Mouse (Mus musculus): ENCODE results near the gene Timm50. TPM values are rescaled to one million over a fixed set of nuclear protein-coding genes. Genes with fewer than 3 reads are reported as not detected.

Gene Timm50
- polyA plus RNA-seq, 1 experiment from 2014 or later: 101 TPM

DNA sequence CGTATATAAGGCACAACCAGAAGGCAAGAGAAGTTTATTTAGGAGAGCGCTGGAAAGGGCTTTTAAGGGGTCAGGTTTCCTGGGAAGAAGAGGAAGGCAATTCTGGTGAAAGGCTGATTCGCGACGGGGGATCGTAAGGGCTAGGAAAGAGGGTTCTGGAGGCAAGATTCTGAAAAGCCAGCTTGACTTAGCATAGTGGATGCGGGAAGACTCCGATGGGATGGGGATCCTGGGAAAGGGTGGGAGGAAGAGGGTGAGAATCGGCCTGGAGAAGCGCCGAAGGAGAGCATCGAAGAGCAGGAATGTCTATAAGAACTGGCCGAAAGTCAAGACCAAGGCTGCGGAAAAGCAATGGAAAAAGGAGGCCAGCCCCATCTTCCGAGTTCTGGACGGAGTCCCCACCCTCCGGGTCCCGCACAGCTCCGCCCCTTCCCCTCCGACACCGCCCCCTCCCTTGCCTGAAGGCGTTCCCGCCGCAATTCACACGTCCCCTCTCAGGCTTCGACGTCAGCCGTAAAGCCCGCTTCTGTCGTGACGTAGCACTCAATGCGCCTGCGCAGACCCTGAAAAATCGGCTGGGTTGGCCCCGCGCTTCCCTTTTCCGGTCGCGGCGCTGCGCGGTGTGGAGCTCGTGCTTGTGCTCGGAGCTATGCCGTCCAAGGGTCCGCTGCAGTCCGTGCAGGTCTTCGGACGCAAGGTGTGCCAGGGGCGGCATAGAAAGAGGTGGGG lies 38.4 kb upstream of the Timm50 start, which contains the start of gene Rps16:
Rps16 (plus strand) TSS at position 498 of the 729 bp plus-strand sequence.
- Histone ChIP-seq H3K9me3 (replicated peaks) (no peaks in the 10 kb centered on the region), H3K36me3 (peaks cover 27% of the 10 kb centered on the region), H3K4me2 (peak within 1 kb of the TSS; percentile 77), H3K27ac (peak within 1 kb of the TSS; percentile 87), H3K27me3 (no peaks in the 10 kb centered on the region), H3K9ac (peak within 1 kb of the TSS; percentile 97), H3K4me1 (replicated peaks) (peaks cover 21% of the 10 kb centered on the region), H3K4me3 (peak within 1 kb of the TSS; percentile 81)
- WGBS: under 1% methylated on average over 50 of the region's 50 CpGs
- peak; percentile 94 for ATAC-seq (replicated peaks; ENCODE audit: insufficient number of reproducible peaks, insufficient read depth, low FRiP score, low read depth)

DNA sequence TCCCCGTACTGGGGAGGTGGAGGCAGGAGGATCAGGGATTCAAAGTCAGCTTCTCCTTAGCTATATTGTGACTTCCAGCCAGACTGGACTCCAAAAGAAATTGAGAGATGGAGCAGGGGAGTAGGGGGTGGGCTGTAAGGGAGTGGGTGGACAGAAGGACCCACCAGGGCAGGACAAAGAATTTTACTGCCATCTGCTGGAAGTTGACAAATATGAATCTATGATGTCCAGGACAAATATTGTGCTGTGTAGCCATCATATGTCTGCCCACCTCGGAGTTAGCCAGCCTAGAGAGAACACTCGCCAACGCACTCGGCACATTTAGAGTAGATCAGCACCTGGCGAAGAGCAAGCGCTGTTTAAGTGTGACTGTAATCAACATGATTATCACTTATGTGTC lies 36.7 kb upstream of the Timm50 start:
- peaks cover 21% of the 10 kb centered on the region for H3K4me1 ChIP-seq (replicated peaks)

DNA sequence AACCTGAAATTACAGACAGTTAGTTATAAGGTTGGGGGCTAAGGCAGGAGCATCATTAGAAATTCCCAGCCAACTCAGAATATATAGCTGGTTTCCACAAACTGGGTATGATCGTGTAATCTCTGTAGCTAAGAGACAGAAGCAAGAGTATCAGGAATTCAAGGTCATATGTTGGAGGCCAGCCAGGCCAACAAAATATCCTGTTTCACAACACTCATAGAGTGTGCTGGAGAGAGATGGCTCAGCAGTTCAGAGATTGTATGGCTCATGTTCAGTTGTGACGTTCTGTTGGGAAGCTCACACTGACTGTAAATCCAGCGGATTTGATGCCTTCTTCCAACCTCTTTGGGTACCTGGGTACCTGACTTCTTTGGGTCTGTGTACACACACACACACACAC lies 35.9 kb upstream of the Timm50 start:
- Histone ChIP-seq H3K4me3 (no peak overlapping the region), H3K4me1 (replicated peaks) (peaks cover 21% of the 10 kb centered on the region), H3K9ac (no peak overlapping the region; the same call in 1 of the 2 replicates), H3K27ac (no peak overlapping the region), H3K27me3 (no peaks in the 10 kb centered on the region), H3K36me3 (peaks cover 8% of the 10 kb centered on the region; the same call in 1 of the 2 replicates), H3K9me3 (replicated peaks) (no peaks in the 10 kb centered on the region), H3K4me2 (no peak overlapping the region)
- no peak for ATAC-seq (replicated peaks; ENCODE audit: insufficient number of reproducible peaks, insufficient read depth, low FRiP score, low read depth)
- WGBS: 42% methylated on average over 3 of the region's 3 CpGs

More for the DNA sequence above, 36.7 kb upstream of the Timm50 start:
- Histone ChIP-seq H3K27ac (no peak overlapping the region), H3K9ac (no peak overlapping the region), H3K4me3 (no peak overlapping the region), H3K27me3 (no peaks in the 10 kb centered on the region), H3K4me2 (no peak overlapping the region), H3K9me3 (replicated peaks) (no peaks in the 10 kb centered on the region), H3K36me3 (peaks cover 16% of the 10 kb centered on the region)
- ATAC-seq (replicated peaks; ENCODE audit: insufficient number of reproducible peaks, insufficient read depth, low FRiP score, low read depth): no peak
- 79% methylated on average over 7 of the region's 7 CpGs for WGBS

DNA sequence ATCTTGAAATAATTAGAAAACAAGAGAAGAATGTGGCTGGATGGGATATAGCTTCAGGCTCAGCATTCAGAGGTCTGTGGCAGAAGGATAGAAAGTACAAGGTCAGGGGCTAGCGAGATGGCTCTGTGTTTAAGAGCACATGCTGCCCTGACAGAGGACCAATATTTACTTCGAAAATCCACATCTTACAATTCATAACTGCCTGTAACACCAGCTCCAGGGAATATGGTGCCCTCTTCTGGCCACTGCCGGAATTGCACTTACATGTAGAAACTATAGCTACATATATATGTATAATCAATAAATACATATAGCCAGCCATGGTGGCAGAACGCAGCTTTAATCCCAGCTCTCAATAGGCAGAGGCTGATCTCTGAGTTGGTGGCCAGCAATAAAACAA lies 32.8 kb upstream of the Timm50 start:
- peaks cover 7% of the 10 kb centered on the region for H3K4me1 ChIP-seq (replicated peaks)
- no peaks in the 10 kb centered on the region for H3K36me3 ChIP-seq
- no peak overlapping the region for H3K9ac ChIP-seq
- no peak overlapping the region for H3K4me2 ChIP-seq
- no peak overlapping the region for H3K27ac ChIP-seq
- ATAC-seq (replicated peaks; ENCODE audit: insufficient number of reproducible peaks, insufficient read depth, low FRiP score, low read depth): no peak
- H3K27me3 ChIP-seq: no peaks in the 10 kb centered on the region
- no peak overlapping the region for H3K4me3 ChIP-seq
- 6% methylated on average over 4 of the region's 4 CpGs for WGBS
- no peaks in the 10 kb centered on the region for H3K9me3 ChIP-seq (replicated peaks)

- Histone ChIP-seq H3K27ac (0 out of 2 replicates have a peak overlapping the region, but pooled peaks have one; percentile 20), H3K9me3 (replicated peaks) (no peaks in the 10 kb centered on the region), H3K36me3 (no peaks in the 10 kb centered on the region), H3K4me2 (no peak overlapping the region), H3K27me3 (no peaks in the 10 kb centered on the region), H3K4me3 (no peak overlapping the region), H3K4me1 (replicated peaks) (peaks cover 11% of the 10 kb centered on the region), H3K9ac (no peak overlapping the region)
- 32% methylated on average over 7 of the region's 7 CpGs for WGBS
- ATAC-seq (replicated peaks; ENCODE audit: insufficient number of reproducible peaks, insufficient read depth, low FRiP score, low read depth): no peak
Measured at GRCm38 (mm10) chr7:28341381-28341780, 29.5 kb upstream of the Timm50 start.

- Histone ChIP-seq H3K27ac (peak overlapping the region; percentile 92), H3K4me1 (replicated peaks) (peaks cover 16% of the 10 kb centered on the region), H3K9me3 (replicated peaks) (no peaks in the 10 kb centered on the region), H3K36me3 (no peaks in the 10 kb centered on the region), H3K4me2 (peak overlapping the region; percentile 84), H3K4me3 (peak overlapping the region; percentile 88), H3K27me3 (no peaks in the 10 kb centered on the region), H3K9ac (peak overlapping the region; percentile 53)
- no peak for ATAC-seq (replicated peaks; ENCODE audit: insufficient number of reproducible peaks, insufficient read depth, low FRiP score, low read depth)
- WGBS: 74% methylated on average over 19 of the region's 19 CpGs
Measured at GRCm38 (mm10) chr7:28339213-28339917, 27.5 kb upstream of the Timm50 start.

DNA sequence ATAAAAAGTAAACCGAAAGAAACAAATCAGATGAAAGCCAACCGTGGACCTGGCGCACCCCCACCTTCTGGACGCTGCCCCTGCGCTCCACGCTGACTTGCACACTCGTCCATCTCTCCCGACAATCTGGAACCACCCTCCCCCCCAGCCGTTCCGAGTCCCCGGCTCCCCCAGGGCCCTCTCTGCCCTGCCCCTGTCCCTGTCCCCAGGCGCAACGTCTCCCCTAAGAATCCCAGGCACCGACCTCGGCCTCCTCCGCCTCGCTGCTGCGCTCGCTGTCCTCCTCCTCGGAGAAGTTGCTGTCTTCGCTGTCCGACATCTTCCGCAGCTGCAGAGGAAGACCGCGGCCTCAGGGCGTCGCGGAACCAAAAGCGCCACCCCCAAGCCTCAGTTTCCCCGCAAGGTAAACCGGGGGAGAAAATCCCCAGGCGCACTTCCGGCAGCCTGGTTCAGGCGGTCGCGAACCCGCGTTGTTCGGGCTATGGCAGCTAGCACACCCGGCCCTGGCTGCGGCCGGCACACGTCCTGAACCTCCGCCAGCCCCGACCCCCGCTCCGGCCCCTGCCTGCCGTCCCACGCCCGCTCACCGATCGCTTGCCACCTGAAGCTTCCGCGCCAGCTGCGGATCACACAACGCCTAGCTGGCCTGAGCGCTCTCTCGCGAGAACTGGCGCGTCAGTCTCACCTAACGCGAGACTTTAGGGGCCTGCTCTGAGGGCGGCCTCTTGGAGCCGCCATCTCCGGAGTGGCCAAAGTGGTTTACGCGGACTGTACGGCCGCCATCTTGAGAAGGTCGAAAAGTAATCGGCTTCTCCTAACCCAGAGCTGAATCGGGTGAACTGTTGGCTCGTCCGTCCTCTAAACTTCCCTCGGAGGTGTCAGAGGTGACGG lies 26.5 kb upstream of the Timm50 start, which contains the start of gene Supt5:
Supt5 (minus strand) TSS at position 639 of the 891 bp plus-strand sequence.
- Histone ChIP-seq H3K36me3 (no peaks in the 10 kb centered on the region), H3K9me3 (replicated peaks) (no peaks in the 10 kb centered on the region), H3K4me2 (peak within 1 kb of the TSS; percentile 84), H3K4me1 (replicated peaks) (peaks cover 16% of the 10 kb centered on the region), H3K9ac (peak within 1 kb of the TSS; percentile 93), H3K4me3 (peak within 1 kb of the TSS; percentile 88), H3K27ac (peak within 1 kb of the TSS; percentile 92), H3K27me3 (no peaks in the 10 kb centered on the region)
- WGBS: under 1% methylated on average over 77 of the region's 77 CpGs
- ATAC-seq (replicated peaks; ENCODE audit: insufficient number of reproducible peaks, insufficient read depth, low FRiP score, low read depth): peak; percentile 98

GRCm38 (mm10) chr7:28335471-28335870 lies 23.6 kb upstream of the Timm50 start:
- H3K4me2 ChIP-seq: no peak overlapping the region
- no peaks in the 10 kb centered on the region for H3K9me3 ChIP-seq (replicated peaks)
- ATAC-seq (replicated peaks; ENCODE audit: insufficient number of reproducible peaks, insufficient read depth, low FRiP score, low read depth): no peak
- WGBS: 81% methylated on average over 2 of the region's 2 CpGs
- H3K27ac ChIP-seq: no peak overlapping the region
- H3K9ac ChIP-seq: no peak overlapping the region
- H3K4me3 ChIP-seq: no peak overlapping the region
- peaks cover 16% of the 10 kb centered on the region for H3K4me1 ChIP-seq (replicated peaks)
- no peaks in the 10 kb centered on the region for H3K27me3 ChIP-seq
- peaks cover 5% of the 10 kb centered on the region for H3K36me3 ChIP-seq

DNA sequence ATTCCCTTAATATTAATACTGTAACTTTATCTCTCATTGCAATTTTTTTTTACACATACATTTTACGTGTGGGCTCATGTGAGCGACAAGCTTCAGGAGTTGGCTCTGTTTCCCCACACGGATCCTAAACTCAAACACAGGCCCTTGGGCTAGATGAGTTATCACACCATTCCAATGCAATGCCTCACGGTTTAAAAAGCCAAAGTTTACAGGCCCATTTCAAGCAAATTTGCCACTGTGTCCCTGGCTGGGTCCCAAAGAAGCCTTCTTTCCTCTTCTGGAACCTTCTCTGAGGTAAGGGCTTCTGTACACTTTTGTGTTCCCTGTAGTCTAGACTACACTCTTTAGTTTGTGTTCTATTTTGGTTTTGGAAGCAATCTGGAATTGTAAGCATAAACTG lies 22.7 kb upstream of the Timm50 start:
- no peak for ATAC-seq (replicated peaks; ENCODE audit: insufficient number of reproducible peaks, insufficient read depth, low FRiP score, low read depth)
- H3K9me3 ChIP-seq (replicated peaks): no peaks in the 10 kb centered on the region
- H3K36me3 ChIP-seq: peaks cover 14% of the 10 kb centered on the region
- H3K4me1 ChIP-seq (replicated peaks): peaks cover 16% of the 10 kb centered on the region
- WGBS: 83% methylated on average over 4 of the region's 4 CpGs
- H3K4me3 ChIP-seq: no peak overlapping the region
- no peak overlapping the region for H3K27ac ChIP-seq
- H3K4me2 ChIP-seq: no peak overlapping the region
- no peak overlapping the region for H3K9ac ChIP-seq
- no peaks in the 10 kb centered on the region for H3K27me3 ChIP-seq

DNA sequence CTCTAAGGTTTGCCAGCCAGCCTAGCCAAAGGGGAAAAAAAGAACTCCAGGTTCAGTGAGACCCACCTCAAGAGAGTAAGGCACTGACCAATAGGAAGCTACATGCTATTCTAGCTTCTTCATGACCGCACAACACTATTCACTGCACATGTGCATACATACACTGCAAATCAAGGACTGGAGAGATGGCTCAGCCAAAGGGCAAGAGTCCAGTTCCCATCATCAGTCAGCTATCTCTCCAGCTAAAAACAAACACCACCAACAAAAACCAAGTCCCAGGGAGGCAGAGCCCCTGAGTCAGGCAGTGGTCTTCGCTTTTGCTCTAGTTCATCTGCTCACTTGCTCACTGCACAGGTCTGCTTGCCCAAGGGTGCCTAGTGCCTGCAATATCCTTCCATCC lies 16.4 kb upstream of the Timm50 start:
- no peaks in the 10 kb centered on the region for H3K27me3 ChIP-seq
- H3K4me1 ChIP-seq (replicated peaks): no peaks in the 10 kb centered on the region
- H3K27ac ChIP-seq: no peak overlapping the region
- no peak overlapping the region for H3K4me3 ChIP-seq
- no peak for ATAC-seq (replicated peaks; ENCODE audit: insufficient number of reproducible peaks, insufficient read depth, low FRiP score, low read depth)
- H3K9ac ChIP-seq: no peak overlapping the region
- whole genome bisulfite sequencing: 92% methylated on average over 2 of the region's 2 CpGs
- peaks cover 73% of the 10 kb centered on the region for H3K36me3 ChIP-seq
- H3K9me3 ChIP-seq (replicated peaks): no peaks in the 10 kb centered on the region
- no peak overlapping the region for H3K4me2 ChIP-seq

GRCm38 (mm10) chr7:28326457-28326856 lies 14.6 kb upstream of the Timm50 start:
- no peaks in the 10 kb centered on the region for H3K9me3 ChIP-seq (replicated peaks)
- H3K36me3 ChIP-seq: peaks cover 91% of the 10 kb centered on the region
- no peaks in the 10 kb centered on the region for H3K4me1 ChIP-seq (replicated peaks)
- 78% methylated on average over 4 of the region's 4 CpGs for WGBS
- H3K4me2 ChIP-seq: no peak overlapping the region
- H3K9ac ChIP-seq: no peak overlapping the region
- no peak overlapping the region for H3K27ac ChIP-seq
- no peak for ATAC-seq (replicated peaks; ENCODE audit: insufficient number of reproducible peaks, insufficient read depth, low FRiP score, low read depth)
- no peaks in the 10 kb centered on the region for H3K27me3 ChIP-seq
- H3K4me3 ChIP-seq: no peak overlapping the region

Data from heart, embryonic 15.5 days (tissue).